Mouse (Mus musculus) kidney, adult 11 months (tissue): ENCODE results near the gene Gm20822.
"Not testable (repeated sequence)": the region's sequence is repeated elsewhere in the genome, so short reads cannot be mapped to it uniquely, and the experiment has no call there.

Experiments
- DNase-seq: peaks from one replicate; pipeline ENCODE4 v3.0.0; 2022

The Gm20822 gene

DNA sequence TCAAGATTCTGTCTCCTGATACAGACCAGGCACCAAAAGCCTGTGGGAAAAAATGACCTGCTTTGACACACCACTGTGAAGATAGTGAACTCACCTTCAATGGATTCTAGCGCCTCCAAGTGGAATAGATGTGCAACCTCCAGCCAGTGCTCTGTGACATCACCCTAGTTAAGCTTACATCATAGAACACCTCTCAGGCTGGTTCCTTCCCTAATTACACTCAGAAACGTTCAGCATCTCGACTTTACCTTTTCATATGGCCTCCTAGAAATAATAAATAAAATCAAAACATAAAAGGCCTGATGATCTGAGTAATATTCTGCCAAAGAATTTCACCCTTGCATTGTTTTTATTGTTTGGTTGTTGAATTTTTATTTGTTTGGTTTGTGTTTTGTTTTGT is at the start of gene Gm20822:
Gm20822 (minus strand) TSS at position 101 of the 400 bp plus-strand sequence.
- not testable (repeated sequence) for DNase-seq
